Mouse (Mus musculus) sigmoid colon, adult 10 weeks (tissue): ENCODE results near the gene Ppfia1. TPM values are rescaled to one million over a fixed set of nuclear protein-coding genes. Genes with fewer than 3 reads are reported as not detected.

Source experiments
- polyA plus RNA-seq: library from polyadenylated mRNA; stranded (reverse); fragments of 350-450 nt; fragmentation: Illumina TruSeq; extraction: RNeasy Lipid Tissue Mini Kit (QIAGEN cat#74804); gene quantifications from one replicate; pipeline ENCODE4 v1.2.3, GENCODE M21; 2014; ENCODE audit warnings: low read depth, low replicate concordance

Gene Ppfia1
- polyA plus RNA-seq = 165 TPM

DNA sequence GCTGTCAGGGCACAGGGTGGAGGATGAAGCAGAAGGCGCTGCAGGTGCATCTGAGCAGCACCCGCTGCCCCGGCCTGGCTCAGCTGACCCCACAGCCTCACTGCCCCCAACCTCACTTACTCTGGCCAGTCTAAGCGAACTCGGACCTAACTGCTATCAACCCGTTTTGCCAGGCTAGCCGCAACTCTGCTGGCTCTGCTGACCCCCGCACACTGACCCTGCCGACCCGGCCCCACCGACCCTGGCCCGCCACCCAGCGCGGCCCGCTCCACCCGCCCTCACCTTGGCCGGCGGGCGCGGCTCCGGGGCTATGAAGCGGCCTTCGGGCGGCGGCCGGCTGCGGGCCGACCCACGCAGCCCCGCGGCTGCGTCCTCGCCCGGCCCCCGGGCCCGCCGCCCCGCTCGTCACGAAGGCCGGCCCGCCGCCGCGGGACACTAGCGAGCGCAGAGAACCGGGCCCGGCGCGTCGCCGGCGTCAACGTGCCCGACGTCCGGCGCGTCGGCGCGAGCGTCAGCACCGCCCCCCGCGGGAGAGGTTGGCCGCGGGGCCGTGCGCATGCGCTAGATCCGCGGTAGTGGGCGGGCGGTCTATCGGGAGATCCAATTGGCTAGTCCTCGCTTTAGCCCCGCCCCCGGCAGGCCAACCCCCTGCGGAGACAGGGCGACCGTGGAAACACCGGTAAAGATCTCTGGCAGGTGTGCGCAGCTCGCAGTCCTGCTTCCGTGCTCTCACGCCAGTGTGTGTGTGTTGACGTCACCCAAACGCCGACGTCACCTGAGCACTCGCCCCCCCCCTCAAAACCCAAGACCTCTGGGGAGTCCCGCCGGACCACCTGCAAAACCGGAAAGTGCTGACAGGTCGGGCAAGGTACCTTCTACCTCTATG lies at the start of gene Ppfia1:
Gene Ppfia1 (minus strand): TSS at position 493 of the 886 bp plus-strand sequence.

DNA sequence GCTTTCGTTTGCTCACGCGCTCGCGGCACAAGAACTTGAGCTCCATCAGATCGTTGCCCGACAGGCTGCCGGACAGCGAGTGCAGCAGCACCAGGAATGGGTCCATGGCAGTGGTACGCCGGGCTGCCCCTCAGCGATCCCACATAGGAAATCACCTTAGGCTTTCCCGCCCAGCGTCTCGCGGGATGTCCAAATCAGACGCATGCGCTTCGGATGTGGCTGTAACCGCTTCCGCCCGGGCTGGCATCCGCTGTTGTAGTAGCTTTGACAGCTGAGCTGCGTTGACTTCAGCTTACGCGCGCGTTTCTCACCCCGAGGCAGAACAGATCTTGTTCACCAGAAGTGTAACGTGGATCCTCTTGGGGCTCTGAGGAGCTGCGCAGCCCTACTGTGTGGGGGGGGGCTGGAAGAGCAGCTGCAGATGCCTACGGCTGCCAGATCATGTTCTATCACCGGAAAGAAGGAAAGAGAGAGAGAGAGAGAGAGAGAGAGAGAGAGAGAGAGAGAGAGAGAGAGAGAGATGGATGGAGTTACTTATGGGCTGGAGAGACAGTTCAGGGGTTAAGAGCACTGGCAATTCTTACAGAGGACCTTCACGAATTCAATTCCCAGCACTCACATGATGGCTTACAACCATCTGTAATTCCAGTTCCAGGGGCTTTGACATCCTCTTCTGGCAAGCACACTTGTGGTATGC lies 28.9 kb upstream of the Ppfia1 start, which contains the start of gene Fadd:
Gene Fadd (minus strand): TSS at position 180 of the 697 bp plus-strand sequence.

DNA sequence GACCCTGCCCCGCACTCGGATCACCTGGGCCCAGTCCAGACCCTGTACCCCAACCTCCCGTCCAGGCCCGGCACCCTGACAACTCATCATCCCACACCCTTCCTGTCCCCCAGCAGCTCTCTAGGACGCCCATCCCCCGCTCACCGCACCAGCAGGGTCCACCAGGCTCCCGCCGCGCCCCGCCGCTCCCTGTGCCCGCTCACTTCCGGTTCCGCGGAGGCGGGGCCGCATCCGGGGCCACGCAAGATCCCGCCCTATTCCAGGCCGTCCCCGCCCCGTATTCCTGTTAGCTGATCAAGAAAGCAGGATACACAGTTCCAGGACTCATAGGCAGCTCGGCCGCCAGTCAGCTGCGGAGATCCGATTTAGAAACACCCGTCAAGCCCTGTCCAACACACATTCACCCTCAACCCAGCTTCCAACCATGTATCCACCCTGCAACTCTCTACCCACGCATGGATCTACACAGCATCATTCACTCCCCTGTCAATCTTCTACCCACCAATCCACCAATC lies 82.9 kb downstream of the Ppfia1 start, which contains the start of gene Cttn:
Gene Cttn (minus strand): TSS at position 465 of the 515 bp plus-strand sequence.

Other genes with a start within 250 kb of the Ppfia1 start
- gene Cttn, start 82.7 kb downstream of the Ppfia1 start, polyA plus RNA-seq = 57.0 TPM
- 5.3 TPM for gene Fadd, start 28.7 kb upstream of the Ppfia1 start, polyA plus RNA-seq
- gene Ano1, start 198.2 kb upstream of the Ppfia1 start, polyA plus RNA-seq = 68.4 TPM